Mouse (Mus musculus): ENCODE results near the gene Crybg2.

The Crybg2 gene

GRCm38 (mm10) chr4:134060135-134060865, at the start of gene Crybg2:
Gene Crybg2 (plus strand): TSS chr4:134060815.
- no peak for DNase-seq (ENCODE audit: low read depth, low spot score)

- DNase-seq (ENCODE audit: low read depth, low spot score): no peak
Observed at GRCm38 (mm10) chr4:134011450-134012414, 48.9 kb upstream of the Crybg2 start.

GRCm38 (mm10) chr4:134012858-134013528, 47.6 kb upstream of the Crybg2 start:
- DNase-seq (ENCODE audit: low read depth, low spot score): no peak

- no peak for DNase-seq (ENCODE audit: low read depth, low spot score)
Observed at GRCm38 (mm10) chr4:134016208-134016607, 44.4 kb upstream of the Crybg2 start.

GRCm38 (mm10) chr4:134016767-134017166, 43.8 kb upstream of the Crybg2 start:
- DNase-seq (ENCODE audit: low read depth, low spot score): no peak

- DNase-seq (ENCODE audit: low read depth, low spot score): no peak
Observed at GRCm38 (mm10) chr4:134017201-134017865, 43.3 kb upstream of the Crybg2 start.

GRCm38 (mm10) chr4:134018038-134018778, 42.4 kb upstream of the Crybg2 start:
- no peak for DNase-seq (ENCODE audit: low read depth, low spot score)

GRCm38 (mm10) chr4:134018779-134019145, 41.9 kb upstream of the Crybg2 start, which contains the start of gene Lin28a:
Gene Lin28a (minus strand): TSS chr4:134018841.
- no peak for DNase-seq (ENCODE audit: low read depth, low spot score)

- DNase-seq (ENCODE audit: low read depth, low spot score): no peak
Observed at GRCm38 (mm10) chr4:134019210-134019609, 41.4 kb upstream of the Crybg2 start.

- no peak for DNase-seq (ENCODE audit: low read depth, low spot score)
Observed at GRCm38 (mm10) chr4:134019641-134020351, 40.8 kb upstream of the Crybg2 start.

- no peak for DNase-seq (ENCODE audit: low read depth, low spot score)
Observed at GRCm38 (mm10) chr4:134020621-134021020, 40.0 kb upstream of the Crybg2 start.

GRCm38 (mm10) chr4:134025802-134026201, 34.8 kb upstream of the Crybg2 start:
- no peak for DNase-seq (ENCODE audit: low read depth, low spot score)

GRCm38 (mm10) chr4:134035953-134036352, 24.7 kb upstream of the Crybg2 start:
- peak; percentile 33 for DNase-seq (ENCODE audit: low read depth, low spot score)

GRCm38 (mm10) chr4:134041317-134042123, 19.1 kb upstream of the Crybg2 start:
- no peak for DNase-seq (ENCODE audit: low read depth, low spot score)

- DNase-seq (ENCODE audit: low read depth, low spot score): no peak
Observed at GRCm38 (mm10) chr4:134043041-134043440, 17.6 kb upstream of the Crybg2 start.

- no peak for DNase-seq (ENCODE audit: low read depth, low spot score)
Observed at GRCm38 (mm10) chr4:134047648-134048047, 13.0 kb upstream of the Crybg2 start.

- no peak for DNase-seq (ENCODE audit: low read depth, low spot score)
Observed at GRCm38 (mm10) chr4:134051912-134052311, 8.7 kb upstream of the Crybg2 start.

GRCm38 (mm10) chr4:134052560-134052959, 8.1 kb upstream of the Crybg2 start:
- DNase-seq (ENCODE audit: low read depth, low spot score): no peak

- DNase-seq (ENCODE audit: low read depth, low spot score): no peak
Observed at GRCm38 (mm10) chr4:134053538-134053937, 7.1 kb upstream of the Crybg2 start, which contains the start of gene Zfp683. Gene Zfp683 (plus strand): TSS chr4:134053838.

All from telencephalon, adult 2 months (tissue).